Mouse (Mus musculus) testis, postnatal 14 days (tissue): Measurements from ENCODE around the gene Pip4k2a.
"Not testable (repeated sequence)": the region's sequence is repeated elsewhere in the genome, so short reads cannot be mapped to it uniquely, and the experiment has no call there.

ENCODE experiments used
- DNase-seq: peaks from one replicate; pipeline ENCODE4 v3.0.0; 2021; ENCODE audit warnings: low spot score

Pip4k2a gene

DNA sequence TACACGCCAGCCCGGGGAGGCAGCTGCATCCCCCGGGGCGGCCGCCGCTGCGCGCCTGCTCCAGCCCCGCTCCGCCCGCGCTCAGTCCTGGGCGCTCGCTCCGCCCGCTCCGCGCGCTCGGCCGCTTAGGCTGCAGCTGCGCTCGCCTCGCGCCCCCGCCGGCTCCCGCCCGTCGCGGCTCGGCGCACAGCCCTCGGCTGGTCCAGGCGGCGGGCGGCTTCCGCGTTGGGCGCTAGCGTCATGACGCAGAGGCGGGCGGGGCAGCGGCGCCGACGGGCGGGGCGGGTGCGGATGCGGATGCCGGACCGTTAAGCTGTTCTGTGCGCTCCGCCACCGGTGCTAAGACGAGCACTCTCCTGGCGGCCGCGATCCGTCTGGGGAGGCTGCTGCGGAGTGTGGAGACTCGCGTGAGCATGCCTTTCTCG, at the start of gene Pip4k2a, which contains the start of gene 4930426L09Rik:
TSS of gene Pip4k2a (minus strand) at position 73 of the 425 bp plus-strand sequence.
TSS of gene 4930426L09Rik (plus strand) at position 290 of the 425 bp plus-strand sequence.
- peak; percentile 81 for DNase-seq

DNA sequence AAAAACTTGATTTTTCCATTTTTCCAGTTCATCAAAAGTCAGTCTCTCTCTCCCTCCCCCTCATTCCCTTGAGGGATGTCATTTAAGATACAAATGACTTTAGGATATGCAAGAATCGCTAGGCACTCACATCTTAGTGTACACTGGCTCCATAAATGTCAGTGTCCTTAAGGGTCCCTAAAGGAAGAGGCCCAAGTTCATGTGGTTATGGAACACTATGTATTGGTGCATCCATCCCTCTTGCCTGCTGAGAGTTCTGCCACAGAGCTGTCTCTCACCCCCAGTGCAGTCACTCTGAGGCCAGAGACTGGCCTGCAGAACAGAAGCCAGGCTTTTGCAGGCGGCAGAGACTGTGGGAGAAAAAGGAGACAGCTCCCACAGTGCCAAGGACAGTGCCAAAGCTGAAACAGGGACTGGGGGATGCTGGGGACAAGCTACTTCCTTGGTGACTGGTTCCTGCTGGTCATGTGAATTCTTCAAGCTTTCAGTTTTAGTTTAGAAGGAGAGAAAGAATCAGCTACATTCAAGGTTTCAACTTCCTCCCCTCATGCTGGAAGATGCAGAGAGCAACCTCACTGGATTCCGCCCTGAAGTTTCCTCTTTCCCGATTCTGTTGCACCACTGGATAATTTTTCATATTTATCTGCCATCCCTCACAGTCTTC, 40.1 kb upstream of the Pip4k2a start:
- no peak for DNase-seq

GRCm38 (mm10) chr2:19037430-19037829, 39.5 kb upstream of the Pip4k2a start:
- DNase-seq: no peak

DNA sequence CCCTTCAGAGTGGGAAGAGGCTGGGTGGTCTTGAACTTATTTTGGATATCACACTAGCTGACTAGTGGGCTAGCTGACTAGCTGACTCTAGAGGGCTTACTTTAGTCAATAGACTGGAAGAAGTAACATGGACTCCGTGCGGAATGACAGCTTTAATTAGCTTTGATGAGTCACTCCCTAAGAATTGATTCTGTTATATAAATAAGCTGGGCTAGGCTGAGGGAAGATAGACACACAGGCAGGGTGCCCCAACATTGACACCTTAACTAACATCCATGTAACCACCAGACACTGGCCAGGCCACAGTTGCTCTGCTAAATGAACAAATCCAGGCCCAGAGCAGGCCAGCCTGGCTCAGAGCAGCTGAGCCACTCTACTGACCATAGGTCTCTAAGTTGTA, 26.9 kb upstream of the Pip4k2a start:
- no peak for DNase-seq

GRCm38 (mm10) chr2:19018034-19018433, 20.1 kb upstream of the Pip4k2a start:
- no peak for DNase-seq

DNA sequence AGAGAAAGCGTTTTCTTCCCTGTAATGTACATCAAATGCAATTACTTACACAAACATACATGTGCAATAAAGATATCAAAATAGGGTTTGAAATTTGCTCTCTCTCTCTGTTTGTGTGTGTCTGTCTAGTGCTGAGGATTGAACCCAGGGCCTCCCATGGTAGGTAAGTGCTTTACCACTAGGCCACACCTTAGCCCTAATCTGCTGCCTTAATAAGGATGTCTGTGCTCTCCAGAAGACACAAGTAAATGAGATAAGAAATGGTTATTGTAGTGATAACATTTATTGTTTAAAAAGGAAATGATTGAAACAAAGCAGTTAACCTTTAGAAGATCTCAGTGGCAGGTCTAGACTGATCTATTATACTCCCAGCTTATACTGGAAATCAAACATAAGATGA, 18.9 kb upstream of the Pip4k2a start:
- no peak for DNase-seq

- DNase-seq: no peak
These were observed 18.4 kb upstream of the Pip4k2a start for GRCm38 (mm10) chr2:19016348-19016747.

DNA sequence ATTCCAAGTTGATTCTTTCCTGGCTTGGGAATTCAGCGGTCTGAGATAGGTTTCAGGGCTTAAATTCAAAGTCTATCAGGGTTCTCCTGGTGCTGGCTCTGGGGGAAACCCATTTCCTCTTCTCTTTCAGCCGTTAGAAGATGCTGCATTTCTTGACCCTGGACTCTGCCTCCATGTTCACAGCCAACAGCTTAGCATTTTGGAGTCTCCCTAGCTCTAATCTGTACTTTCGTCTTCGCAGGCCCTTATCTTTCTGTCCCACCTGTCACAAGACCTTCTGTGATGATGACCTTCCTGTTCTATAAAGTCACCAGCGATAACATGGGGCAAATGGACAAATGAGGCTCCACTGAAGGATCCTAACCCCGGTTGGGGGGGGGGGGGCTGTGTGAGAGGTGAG, 13.5 kb upstream of the Pip4k2a start:
- DNase-seq: no peak

GRCm38 (mm10) chr2:19010541-19010940, 12.6 kb upstream of the Pip4k2a start:
- not testable (repeated sequence) for DNase-seq

DNA sequence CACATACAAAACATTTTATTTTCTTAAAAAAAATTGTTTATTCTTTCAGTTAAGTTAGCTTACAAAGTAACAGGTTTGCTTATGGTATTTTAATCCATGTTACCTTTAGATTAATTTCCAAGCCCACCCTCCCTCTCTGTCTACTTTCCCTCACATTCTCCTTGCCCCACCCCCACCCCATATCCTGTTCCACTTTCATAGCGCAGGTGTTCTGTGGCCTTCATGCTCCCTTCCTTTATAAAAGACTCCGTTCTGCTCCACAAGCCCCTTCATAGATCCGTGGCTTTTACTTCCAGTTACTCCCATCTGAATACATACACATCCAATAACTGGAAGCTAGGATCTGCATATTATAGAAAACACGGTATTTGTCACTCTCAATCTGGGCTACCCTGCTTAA, 9.7 kb upstream of the Pip4k2a start:
- no peak for DNase-seq

- DNase-seq: no peak
These were observed 8.2 kb upstream of the Pip4k2a start for GRCm38 (mm10) chr2:19006124-19006523.

DNA sequence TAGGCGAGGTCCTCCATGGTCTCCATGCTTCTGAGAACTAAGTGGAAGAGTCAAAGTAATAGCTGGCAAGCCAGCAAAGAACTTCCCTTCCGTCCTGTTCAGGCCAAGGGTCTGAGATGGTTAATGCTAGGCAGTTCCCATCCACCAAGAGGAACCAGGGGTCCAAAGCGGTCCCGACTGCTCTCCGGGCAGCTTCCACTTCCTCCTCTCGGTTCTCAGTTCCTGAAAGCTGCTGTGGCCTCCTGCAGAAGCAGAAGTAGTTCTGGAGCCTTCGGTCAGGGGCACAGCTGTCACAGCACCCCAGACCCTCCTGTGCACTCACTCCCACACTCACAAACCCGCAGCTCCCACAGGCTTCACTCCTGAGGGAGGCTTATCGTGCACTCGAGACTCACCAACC, 6.9 kb upstream of the Pip4k2a start:
- DNase-seq: no peak

DNA sequence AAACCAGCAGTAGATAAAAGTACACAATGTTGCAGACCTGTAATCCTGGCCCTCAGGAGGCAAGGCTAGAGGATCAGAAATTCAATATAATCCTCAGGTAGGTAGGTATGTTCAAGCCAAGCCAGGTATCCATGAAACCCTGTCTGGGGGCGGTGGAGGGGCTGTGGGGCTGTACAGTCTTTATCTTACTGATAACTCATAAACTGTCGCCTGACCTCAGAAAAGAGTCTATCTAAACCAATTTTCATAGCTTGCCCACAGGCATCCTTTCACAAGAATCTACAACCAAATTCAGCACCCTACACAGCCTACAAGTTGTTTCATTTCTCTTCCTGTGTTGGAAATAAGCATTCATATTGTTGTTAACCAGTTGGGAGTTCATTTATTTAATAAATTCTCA, 1.5 kb upstream of the Pip4k2a start:
- DNase-seq: no peak

- peak; percentile 26 for DNase-seq
These were observed 447 bp downstream of the Pip4k2a start for GRCm38 (mm10) chr2:18997387-18997971.

- peak; percentile 6 for DNase-seq
These were observed 1.3 kb downstream of the Pip4k2a start for GRCm38 (mm10) chr2:18996451-18997211.

DNA sequence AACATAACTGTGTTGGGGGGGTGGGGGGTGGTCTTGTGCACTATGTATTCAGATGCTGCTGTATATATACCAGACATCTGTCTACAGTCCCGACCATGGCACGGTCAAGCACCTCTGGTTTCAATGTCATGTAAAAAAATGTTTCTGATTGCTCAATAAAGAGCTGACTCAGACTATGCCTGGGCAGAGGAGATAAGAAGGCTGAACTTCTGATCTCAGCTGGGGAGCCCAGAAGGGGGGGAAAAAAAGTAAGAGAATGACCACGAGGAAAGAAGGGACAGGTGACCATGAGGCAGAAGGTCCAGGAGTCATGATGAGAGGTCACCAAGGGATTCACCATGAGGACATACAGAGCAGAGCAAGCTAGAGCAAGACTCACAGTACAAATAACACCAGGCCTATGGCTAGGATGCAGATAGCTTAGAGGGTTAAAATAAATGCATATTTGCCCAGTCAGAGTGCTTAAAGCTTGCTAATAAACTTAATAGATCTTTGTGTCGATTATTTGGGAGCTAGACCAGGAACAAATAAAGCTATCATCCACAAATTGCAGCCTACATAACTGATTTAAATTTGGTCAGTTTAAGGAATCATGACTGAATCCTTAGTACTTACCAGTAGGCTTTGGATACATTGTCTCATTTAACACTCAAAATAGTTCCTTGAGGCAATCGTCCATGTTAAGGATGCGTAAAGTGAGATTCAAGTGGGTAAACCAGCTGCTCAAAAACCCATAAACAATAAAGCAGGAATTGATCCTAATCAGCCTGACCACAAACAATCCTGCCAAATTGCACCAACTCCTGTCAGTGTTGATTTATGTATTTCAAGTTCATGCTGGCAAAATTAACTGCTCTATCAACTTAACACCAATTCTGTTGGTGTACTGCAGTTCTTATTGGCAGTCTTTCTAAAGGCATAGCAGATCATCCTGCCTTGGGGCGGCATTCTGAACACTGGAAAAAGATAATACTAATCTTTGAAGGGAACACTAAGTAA, 5.1 kb downstream of the Pip4k2a start:
- DNase-seq: no peak

DNA sequence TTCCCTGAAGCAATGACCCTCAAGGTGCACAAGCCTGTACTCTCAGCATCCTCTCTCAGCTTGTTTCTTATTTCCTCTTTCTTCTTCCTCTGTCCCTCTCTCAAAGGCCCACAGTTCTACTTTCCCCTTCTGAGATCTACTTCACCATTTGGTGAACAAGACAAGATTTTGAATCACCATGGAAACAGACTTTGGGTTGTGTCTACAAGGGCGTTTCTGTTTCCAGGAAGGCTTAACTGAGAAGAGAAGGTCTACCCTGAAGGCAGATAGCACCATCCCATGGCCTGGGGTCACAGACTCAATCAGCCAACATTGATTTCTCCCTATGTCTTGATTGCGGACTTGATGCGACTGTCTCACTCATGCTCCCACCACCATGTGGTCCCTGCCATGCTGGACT, 9.0 kb downstream of the Pip4k2a start:
- no peak for DNase-seq

DNA sequence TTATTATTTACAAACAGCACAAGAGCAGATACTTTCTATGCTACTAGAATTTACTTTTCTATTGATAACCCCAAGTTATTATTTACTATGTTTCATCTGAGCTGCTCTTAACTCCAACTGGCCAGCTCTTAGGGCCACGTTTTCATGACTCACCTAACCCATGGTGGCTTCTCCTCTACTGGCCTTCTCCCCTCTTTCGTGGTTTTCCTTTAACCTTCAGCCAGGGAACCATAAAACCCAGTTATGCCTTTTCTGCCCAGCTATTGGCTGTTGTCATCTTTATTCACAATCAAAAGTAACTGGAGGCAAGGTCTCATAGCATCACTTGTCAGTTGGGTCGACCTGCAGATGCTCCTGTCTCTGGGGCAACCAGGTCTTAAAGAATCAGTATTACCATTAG, 12.4 kb downstream of the Pip4k2a start:
- no peak for DNase-seq

GRCm38 (mm10) chr2:18984095-18984847, 13.7 kb downstream of the Pip4k2a start:
- DNase-seq: no peak

GRCm38 (mm10) chr2:18983546-18983945, 14.4 kb downstream of the Pip4k2a start:
- no peak for DNase-seq

- no peak for DNase-seq
These were observed 15.3 kb downstream of the Pip4k2a start for GRCm38 (mm10) chr2:18982581-18982980.
